Comparison of ENCODE assay signal across 9 mouse cellular contexts in genomic region chrX:168717969-168718368, GRCm38 (mm10). TPM values are rescaled to one million over a fixed set of nuclear protein-coding genes. Genes with fewer than 3 reads are reported as not detected.
DNase-seq lines count a peak whose midpoint lies in the region; ATAC-seq and TF ChIP-seq lines count a peak whose summit lies in the region.
"Had no signal": no experiment of that assay in that cellular context is flagged by ENCODE, and none has a peak within 500 bp of the region (broad histone marks: within the 10 kb centered on the region; RNA-seq: fewer than 3 reads in every experiment).

No protein-coding gene starts in this region.

- H3K36me3 ChIP-seq in intestine, postnatal 0 days (ENCODE audit: control insufficient read depth, insufficient read depth) = no peaks in the 10 kb centered on the region
- no peaks in the 10 kb centered on the region for H3K36me3 ChIP-seq in intestine, embryonic 15.5 days
- no peaks in the 10 kb centered on the region for H3K36me3 ChIP-seq in stomach, postnatal 0 days (ENCODE audit: control insufficient read depth, insufficient read depth, low read length)

- ATAC-seq in CD4-positive, CD25-positive, alpha-beta regulatory T cell, adult 4 months = no peak
- ATAC-seq in intestine, postnatal 0 days = no peak
- ATAC-seq in intestine, embryonic 15.5 days = no peak
- no peak for ATAC-seq in stomach, postnatal 0 days (ENCODE audit: low FRiP score, low TSS enrichment)
- ATAC-seq: midbrain, embryonic 16.5 days had no signal

- no peak overlapping the region for H3K4me3 ChIP-seq in intestine, postnatal 0 days (ENCODE audit: low read depth, low read length)
- H3K4me3 ChIP-seq in intestine, embryonic 15.5 days (replicated peaks) = no peak overlapping the region
- no peak overlapping the region for H3K4me3 ChIP-seq in stomach, postnatal 0 days (ENCODE audit: low read depth, low read length)

- H3K27me3 ChIP-seq in intestine, postnatal 0 days (replicated peaks; ENCODE audit: control insufficient read depth, insufficient read depth, low read length) = no peaks in the 10 kb centered on the region
- no peaks in the 10 kb centered on the region for H3K27me3 ChIP-seq in intestine, embryonic 15.5 days (replicated peaks)
- H3K27me3 ChIP-seq in stomach, postnatal 0 days (ENCODE audit: control insufficient read depth, insufficient read depth, low read length) = no peaks in the 10 kb centered on the region

- TF ChIP-seq EP300 in stomach, postnatal 0 days (optimal IDR thresholded peaks at IDR 0.05) = no peak

- no peak overlapping the region for H3K4me2 ChIP-seq in intestine, postnatal 0 days (replicated peaks; ENCODE audit: low read depth)
- no peak overlapping the region for H3K4me2 ChIP-seq in intestine, embryonic 15.5 days (replicated peaks)
- H3K4me2 ChIP-seq in stomach, postnatal 0 days (replicated peaks; ENCODE audit: low read depth) = no peak overlapping the region

- peak; percentile 61 for TF ChIP-seq CTCF in intestine, postnatal 0 days (IDR thresholded peaks at IDR 0.05; ENCODE audit: low read depth)
- peak; percentile 69 for TF ChIP-seq CTCF in stomach, postnatal 0 days (IDR thresholded peaks at IDR 0.05; ENCODE audit: low read depth)

- DNase-seq in CD4-positive, CD25-positive, alpha-beta regulatory T cell, adult 2 months (ENCODE audit: low read depth, low spot score) = peak; percentile 11
- peak; percentile 3 for DNase-seq in thymus, postnatal 14 days
- no peak for DNase-seq in thymus, adult 18-20 months
- no peak for DNase-seq in stomach, postnatal 0 days (ENCODE audit: low spot score)
- DNase-seq in frontal cortex, postnatal 25 days (ENCODE audit: low spot score in 2 of 2) = no peak

- no peak overlapping the region for H3K9ac ChIP-seq in intestine, postnatal 0 days (ENCODE audit: low read depth, low read length)
- no peak overlapping the region for H3K9ac ChIP-seq in intestine, embryonic 15.5 days
- H3K9ac ChIP-seq in stomach, postnatal 0 days (ENCODE audit: low read length) = no peak overlapping the region

- 54% methylated on average over 2 of the region's 2 CpGs for WGBS in intestine, postnatal 0 days
- WGBS in intestine, embryonic 15.5 days = 47% methylated on average over 2 of the region's 2 CpGs
- WGBS in stomach, postnatal 0 days = 44% methylated on average over 2 of the region's 2 CpGs

- no peaks in the 10 kb centered on the region for H3K9me3 ChIP-seq in intestine, postnatal 0 days (ENCODE audit: control insufficient read depth)
- no peaks in the 10 kb centered on the region for H3K9me3 ChIP-seq in intestine, embryonic 15.5 days
- H3K9me3 ChIP-seq in stomach, postnatal 0 days (ENCODE audit: control insufficient read depth, low read length) = no peaks in the 10 kb centered on the region

- no peak overlapping the region for H3K27ac ChIP-seq in intestine, postnatal 0 days (ENCODE audit: low read depth, low read length)
- H3K27ac ChIP-seq in intestine, embryonic 15.5 days = no peak overlapping the region
- H3K27ac ChIP-seq in stomach, postnatal 0 days (replicated peaks) = no peak overlapping the region

- no peaks in the 10 kb centered on the region for H3K4me1 ChIP-seq in intestine, postnatal 0 days (replicated peaks; ENCODE audit: control insufficient read depth, insufficient read depth, low read length)
- no peaks in the 10 kb centered on the region for H3K4me1 ChIP-seq in intestine, embryonic 15.5 days (replicated peaks)
- H3K4me1 ChIP-seq in stomach, postnatal 0 days (replicated peaks; ENCODE audit: control insufficient read depth, insufficient read depth) = no peaks in the 10 kb centered on the region

RNA-seq across cellular contexts. Expression of gene Msl3, which starts 44.3 kb away (rescaled TPM):
- 10 to 100 TPM; 39.3 to 40.3 TPM for polyA plus RNA-seq in CD4-positive, CD25-positive, alpha-beta regulatory T cell, adult 4 months (2017; shearing (Covaris generic))
- polyA plus RNA-seq in intestine, postnatal 0 days (2015; fragmentation: Nextera tagmentation; extraction: Ambion mirVana) = 18.3 and 19.7 TPM in 2 replicates
- polyA plus RNA-seq in intestine, embryonic 15.5 days (2015; fragmentation: Nextera tagmentation; extraction: Ambion mirVana) = 33.8 and 37.6 TPM in 2 replicates
- 22.0 and 22.7 TPM in 2 replicates for polyA plus RNA-seq in stomach, postnatal 0 days (2015; fragmentation: Nextera tagmentation; extraction: Ambion mirVana)

Comparison
In these comparisons a context has a peak if more than half of its experiments do, and no peak if none do; other contexts are left out.
1. DNase-seq: peak in CD4-positive, CD25-positive, alpha-beta regulatory T cell, adult 2 months (single experiment) and thymus, postnatal 14 days (single experiment); none in thymus, adult 18-20 months (0 of 2), stomach, postnatal 0 days (single experiment) and frontal cortex, postnatal 25 days (0 of 2).